Mouse (Mus musculus) spleen, adult 2 months (tissue): Measurements from ENCODE around the gene Actl10. TPM values are rescaled to one million over a fixed set of nuclear protein-coding genes. Genes with fewer than 3 reads are reported as not detected.

Experiments
- DNase-seq, 2 experiments: peaks; one replicate each; pipeline versions ENCODE4 v3.0.0 to v3.0.0-alpha.2; 2012 to 2021; ENCODE audit warnings: low spot score in 2 of 2, low read depth in 1 of 2
- H3K27ac ChIP-seq: fragments of 200-500 bp; 2 replicates; pipeline ENCODE4 v1.5.1; 2012; ENCODE audit warnings: low read length, inconsistent platforms; ENCODE audit not compliant: insufficient read depth
- H3K27me3 ChIP-seq: fragments of 200-500 bp; 2 replicates; pipeline ENCODE4 v1.6.1; 2012; ENCODE audit warnings: mild to moderate bottlenecking, moderate library complexity, low read length, inconsistent platforms; ENCODE audit not compliant: control insufficient read depth, insufficient read depth
- H3K36me3 ChIP-seq: fragments of 200-500 bp; 2 replicates; pipeline ENCODE4 v1.6.1; 2012; ENCODE audit warnings: mild to moderate bottlenecking, low read length, inconsistent platforms; ENCODE audit not compliant: control insufficient read depth, insufficient read depth
- H3K4me1 ChIP-seq: fragments of 200-500 bp; 2 replicates; pipeline ENCODE4 v1.6.1; 2011; ENCODE audit warnings: inconsistent platforms; ENCODE audit not compliant: control insufficient read depth, insufficient read depth, insufficient read length
- H3K4me3 ChIP-seq: fragments of 200-500 bp; 2 replicates; pipeline ENCODE4 v1.5.1; 2011; ENCODE audit warnings: mild to moderate bottlenecking, inconsistent platforms; ENCODE audit not compliant: insufficient read depth, insufficient read length; ENCODE audit errors: extremely low read depth
- CTCF ChIP-seq: fragments of 200-500 bp; IDR thresholded peaks from 2 replicates; pipeline ENCODE4 v1.5.1; 2011; ENCODE audit warnings: mild to moderate bottlenecking, inconsistent platforms; ENCODE audit not compliant: insufficient read depth, insufficient read length, insufficient replicate concordance; ENCODE audit errors: extremely low read depth
- POLR2A ChIP-seq: fragments of 200-500 bp; IDR thresholded peaks from 2 replicates; pipeline ENCODE4 v1.6.1; 2011; ENCODE audit warnings: low read depth, low read length, inconsistent platforms
- WGBS: fragments of 180-500 bp; shearing (Covaris S2); methylation state at CpG from one replicate; pipeline ENCODE4 v1.1.7; 2018; 5-methylcytosine and 5-hydroxymethylcytosine counted together
- polyA plus RNA-seq: library from polyadenylated mRNA; depleted of rRNA; stranded (reverse); fragments of >200 nt; gene quantifications from 2 replicates; pipeline ENCODE4 v1.2.3, GENCODE M21; 2012; rRNA removed

Gene Actl10
- 0.09 and 0.12 TPM in 2 replicates for polyA plus RNA-seq

GRCm38 (mm10) chr2:154551476-154551875, at the start of gene Actl10:
Gene Actl10 (plus strand): TSS chr2:154551776.
- TF ChIP-seq POLR2A = no peak
- TF ChIP-seq CTCF = no peak
- peak within 1 kb of the TSS; percentile 40; the same call in 1 of the 2 replicates for H3K4me3 ChIP-seq

DNA sequence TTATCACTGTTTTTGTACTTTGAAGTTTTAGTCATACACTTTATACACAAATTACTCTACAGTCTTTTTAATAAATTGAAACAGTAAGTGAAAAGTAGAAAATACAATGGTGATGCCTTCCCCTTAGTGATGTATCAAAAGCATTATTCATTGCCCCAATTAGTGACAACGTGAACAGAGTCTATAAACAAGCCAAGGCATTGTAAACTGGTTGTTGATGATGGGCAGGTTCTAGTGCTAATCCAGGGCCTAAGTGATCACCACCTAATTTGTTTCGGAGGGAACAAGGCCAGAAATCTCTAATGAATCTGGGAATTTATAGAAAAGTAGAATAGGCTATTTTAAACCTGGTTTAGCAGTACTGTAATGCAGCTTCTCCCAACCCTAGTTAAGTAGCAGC, 44.5 kb upstream of the Actl10 start:
- no peak overlapping the region for H3K4me3 ChIP-seq
- 96% methylated on average over 2 of the region's 2 CpGs for WGBS
- no peak for DNase-seq
- no peak overlapping the region for H3K27ac ChIP-seq
- TF ChIP-seq CTCF (no peak), POLR2A (no peak)
- H3K27me3 ChIP-seq = no peaks in the 10 kb centered on the region
- no peaks in the 10 kb centered on the region for H3K4me1 ChIP-seq
- peaks cover 12% of the 10 kb centered on the region for H3K36me3 ChIP-seq

More at GRCm38 (mm10) chr2:154551476-154551875, at the start of gene Actl10:
- WGBS = 85% methylated on average over 4 of the region's 4 CpGs
- Histone ChIP-seq H3K4me1 (peaks cover 14% of the 10 kb centered on the region; the same call in 1 of the 2 replicates), H3K27me3 (no peaks in the 10 kb centered on the region), H3K36me3 (no peaks in the 10 kb centered on the region), H3K27ac (no peak within 1 kb of the TSS)
- no peak for DNase-seq

DNA sequence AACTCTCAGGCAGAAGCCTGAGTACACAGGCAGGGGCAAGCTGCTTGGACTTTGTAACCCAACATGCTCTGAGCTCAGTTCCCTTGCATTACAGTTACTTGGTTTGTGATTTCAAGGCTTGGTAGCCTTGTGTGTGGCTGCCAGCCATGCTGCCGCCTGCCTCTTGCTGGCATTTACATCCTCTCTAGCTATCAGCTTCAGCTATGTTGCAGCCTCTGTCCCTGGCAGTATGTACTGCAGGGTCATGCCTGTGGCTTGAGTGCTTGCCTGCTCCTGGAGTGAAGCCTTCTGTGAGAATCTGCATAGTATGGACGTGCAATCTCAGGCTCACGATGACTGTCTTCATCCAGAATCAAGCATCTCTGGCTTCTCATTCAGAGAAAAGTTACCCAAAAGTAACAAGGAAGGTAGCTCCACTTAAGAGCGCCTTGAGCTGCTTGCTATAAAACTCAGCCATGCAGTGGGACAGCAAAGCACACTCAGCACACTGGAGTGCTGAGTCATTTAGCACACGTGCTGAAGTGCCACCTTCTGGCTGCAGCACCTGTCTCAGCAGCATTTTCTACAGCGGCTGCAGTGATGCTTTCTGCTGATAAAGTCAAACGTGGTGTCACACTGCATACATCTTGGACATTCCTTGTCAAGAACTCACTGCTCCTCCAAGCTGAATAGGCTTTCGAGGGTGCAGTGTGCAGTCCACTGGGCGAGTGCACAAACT, 43.9 kb upstream of the Actl10 start:
- Histone ChIP-seq H3K4me1 (no peaks in the 10 kb centered on the region), H3K4me3 (no peak overlapping the region), H3K27me3 (no peaks in the 10 kb centered on the region), H3K36me3 (peaks cover 12% of the 10 kb centered on the region), H3K27ac (no peak overlapping the region)
- no peak for DNase-seq
- no peak for TF ChIP-seq CTCF
- no peak for TF ChIP-seq POLR2A
- WGBS = 74% methylated on average over 9 of the region's 9 CpGs

GRCm38 (mm10) chr2:154508450-154508849, 43.1 kb upstream of the Actl10 start:
- Histone ChIP-seq H3K36me3 (peaks cover 12% of the 10 kb centered on the region), H3K4me3 (no peak overlapping the region), H3K27me3 (no peaks in the 10 kb centered on the region), H3K27ac (no peak overlapping the region), H3K4me1 (no peaks in the 10 kb centered on the region)
- TF ChIP-seq CTCF (no peak), POLR2A (no peak)
- WGBS = 89% methylated on average over 4 of the region's 4 CpGs
- DNase-seq = no peak

GRCm38 (mm10) chr2:154510141-154510540, 41.4 kb upstream of the Actl10 start:
- WGBS = 93% methylated on average over 3 of the region's 3 CpGs

GRCm38 (mm10) chr2:154516944-154517343, 34.6 kb upstream of the Actl10 start:
- WGBS = 94% methylated on average over 3 of the region's 3 CpGs
- TF ChIP-seq POLR2A = no peak
- no peak for TF ChIP-seq CTCF
- DNase-seq = no peak
- Histone ChIP-seq H3K27ac (no peak overlapping the region), H3K36me3 (peaks cover 8% of the 10 kb centered on the region), H3K4me1 (no peaks in the 10 kb centered on the region), H3K4me3 (no peak overlapping the region), H3K27me3 (no peaks in the 10 kb centered on the region)

More at GRCm38 (mm10) chr2:154510141-154510540, 41.4 kb upstream of the Actl10 start:
- Histone ChIP-seq H3K36me3 (peaks cover 10% of the 10 kb centered on the region), H3K27ac (no peak overlapping the region), H3K27me3 (no peaks in the 10 kb centered on the region), H3K4me3 (no peak overlapping the region), H3K4me1 (no peaks in the 10 kb centered on the region)
- no peak for TF ChIP-seq CTCF
- no peak for TF ChIP-seq POLR2A
- DNase-seq = no peak

- no peak overlapping the region for H3K27ac ChIP-seq
- H3K27me3 ChIP-seq = no peaks in the 10 kb centered on the region
- no peaks in the 10 kb centered on the region for H3K4me1 ChIP-seq
- no peak for TF ChIP-seq POLR2A
- TF ChIP-seq CTCF = no peak
- peaks cover 8% of the 10 kb centered on the region for H3K36me3 ChIP-seq
- no peak overlapping the region for H3K4me3 ChIP-seq
- DNase-seq = no peak
- WGBS = 92% methylated on average over 5 of the region's 5 CpGs
Observed at GRCm38 (mm10) chr2:154517424-154517823, 34.2 kb upstream of the Actl10 start.
